Mouse (Mus musculus) embryonic stem cell, embryonic (primary cell): ENCODE measurements around the gene Ube2c.

Source experiments
- CTCF ChIA-PET, 4 experiments: fragments of 300-600 bp in 2 of 4; fragments of 350-600 bp in 2 of 4; sonication (Branson Sonifier 250); formaldehyde crosslinking; loops; one replicate each; lab custom pipeline; 2022; ENCODE audit warnings: inconsistent platforms in 2 of 4; lab: Charles Lee
- POLR2A ChIA-PET, 4 experiments: fragments of 300-600 bp in 2 of 4; fragments of 350-600 bp in 2 of 4; sonication (Branson Sonifier 250); formaldehyde crosslinking; loops; one replicate each; lab custom pipeline; 2022; ENCODE audit warnings: antibody characterized with exemption in 4 of 4, inconsistent platforms in 1 of 4; lab: Charles Lee

The Ube2c gene

GRCm38 (mm10) chr2:164776801-164777200 lies 7.1 kb downstream of the Ube2c start:
- ChIA-PET CTCF (interaction anchor here (0.5 to 2.2 kb wide), 7 partner anchors 9 to 27 kb away, joined by 3 to 14 read pairs (median 6); partner anchors contain the start of gene Snx21 (in 1 of the 4)), POLR2A (interaction anchor here (0.6 to 23.4 kb wide), 28 partner anchors 8 to 373 kb away, joined by 3 to 366 read pairs (median 4); partner anchors contain the start of genes Acot8 (in 3 of the 4), Zswim3 (in 3 of the 4), Snx21 (in 2 of the 4) and Ube2c (in 1 of the 4))

GRCm38 (mm10) chr2:164777246-164778014 lies 7.7 kb downstream of the Ube2c start:
- POLR2A ChIA-PET: interaction anchor here (0.6 to 23.4 kb wide), 25 partner anchors 8 to 81 kb away, joined by 3 to 366 read pairs (median 4); partner anchors contain the start of genes Acot8 (in 3 of the 4), Zswim3 (in 3 of the 4), Snx21 (in 2 of the 4) and Ube2c (in 1 of the 4)

GRCm38 (mm10) chr2:164778015-164778287 lies 8.3 kb downstream of the Ube2c start:
- CTCF ChIA-PET: interaction anchor here (1.1 to 2.2 kb wide), 6 partner anchors 15 to 21 kb away, joined by 3 to 14 read pairs (median 6); no protein-coding TSS in a partner anchor

More at GRCm38 (mm10) chr2:164777246-164778014, 7.7 kb downstream of the Ube2c start:
- CTCF ChIA-PET: interaction anchor here (0.5 to 2.2 kb wide), 7 partner anchors 8 to 27 kb away, joined by 3 to 14 read pairs (median 6); partner anchors contain the start of gene Snx21 (in 1 of the 4)

GRCm38 (mm10) chr2:164778809-164779208 lies 9.1 kb downstream of the Ube2c start:
- CTCF ChIA-PET: interaction anchor here in 2 of 4 experiments (1.1 to 2.2 kb wide), 2 partner anchors 15 kb away, joined by 3 to 6 read pairs; no protein-coding TSS in a partner anchor
- POLR2A ChIA-PET: interaction anchor here in 2 of 4 experiments (1.5 to 23.4 kb wide), 3 partner anchors 13 to 26 kb away, joined by 3 to 366 read pairs (median 5); partner anchors contain the start of genes Acot8 (in 1 of the 2), Ube2c (in 1 of the 2) and Zswim3 (in 1 of the 2)

More at GRCm38 (mm10) chr2:164778015-164778287, 8.3 kb downstream of the Ube2c start:
- POLR2A ChIA-PET: interaction anchor here in 3 of 4 experiments (0.6 to 23.4 kb wide), 10 partner anchors 8 to 63 kb away, joined by 3 to 366 read pairs (median 6); partner anchors contain the start of genes Acot8 (in 2 of the 3), Zswim3 (in 2 of the 3), Snx21 (in 1 of the 3) and Ube2c (in 1 of the 3)

- POLR2A ChIA-PET: interaction anchor here (0.6 to 23.4 kb wide), 15 partner anchors 10 to 1207 kb away, joined by 3 to 366 read pairs (median 5); partner anchors contain the start of genes Acot8 (in 3 of the 4), Zswim3 (in 3 of the 4), Ube2c (in 2 of the 4) and Zswim1 (in 1 of the 4)
- CTCF ChIA-PET: interaction anchor here in 3 of 4 experiments (0.6 to 1.7 kb wide), 4 partner anchors 9 to 15 kb away, joined by 3 to 6 read pairs (median 4); no protein-coding TSS in a partner anchor
Observed at GRCm38 (mm10) chr2:164779481-164780086, 9.9 kb downstream of the Ube2c start, which contains the start of gene Tnnc2. Tnnc2 (minus strand) TSS chr2:164779967.

GRCm38 (mm10) chr2:164781876-164782275 lies 12.2 kb downstream of the Ube2c start:
- ChIA-PET CTCF (interaction anchor here in 3 of 4 experiments (1.0 to 5.3 kb wide), 5 partner anchors 10 to 12 kb away, joined by 3 to 42 read pairs (median 4); no protein-coding TSS in a partner anchor), POLR2A (interaction anchor here in 2 of 4 experiments (1.0 to 23.4 kb wide), 7 partner anchors 9 to 338 kb away, joined by 3 to 366 read pairs (median 5); partner anchors contain the start of genes Acot8 (in 1 of the 2), Sdc4 (in 1 of the 2), Ube2c (in 1 of the 2) and Zswim1 (in 1 of the 2))

- CTCF ChIA-PET: interaction anchor here (0.5 to 5.3 kb wide), 51 partner anchors 10 to 1533 kb away, joined by 3 to 91 read pairs (median 4); partner anchors contain the start of genes Acot8 (in 2 of the 4), Ube2c (in 2 of the 4), Zswim3 (in 2 of the 4) and Ctsa (in 1 of the 4)
- POLR2A ChIA-PET: interaction anchor here (0.6 to 23.4 kb wide), 25 partner anchors 9 to 394 kb away, joined by 3 to 366 read pairs (median 6); partner anchors contain the start of genes Ube2c (in 3 of the 4), Acot8 (in 2 of the 4), Zswim1 (in 2 of the 4) and Zswim3 (in 2 of the 4)
Observed at GRCm38 (mm10) chr2:164783926-164784581, 14.4 kb downstream of the Ube2c start.

- ChIA-PET POLR2A (interaction anchor here (0.6 to 23.4 kb wide), 41 partner anchors 8 to 115 kb away, joined by 3 to 366 read pairs (median 6); partner anchors contain the start of genes Acot8 (in 3 of the 4), Ube2c (in 3 of the 4), Zswim3 (in 3 of the 4) and Ctsa (in 2 of the 4)), CTCF (interaction anchor here (0.6 to 5.3 kb wide), 53 partner anchors 8 to 395 kb away, joined by 3 to 91 read pairs (median 4); partner anchors contain the start of genes Acot8 (in 2 of the 4), Ube2c (in 2 of the 4), Zswim3 (in 2 of the 4) and Ctsa (in 1 of the 4))
Observed at GRCm38 (mm10) chr2:164784869-164785420, 15.2 kb downstream of the Ube2c start.

- POLR2A ChIA-PET: interaction anchor here (0.7 to 23.4 kb wide), 48 partner anchors 8 to 342 kb away, joined by 3 to 366 read pairs (median 4); partner anchors contain the start of genes Acot8 (in 3 of the 4), Ube2c (in 3 of the 4), Zswim3 (in 3 of the 4) and Ctsa (in 2 of the 4)
- CTCF ChIA-PET: interaction anchor here (0.6 to 5.3 kb wide), 27 partner anchors 8 to 587 kb away, joined by 3 to 91 read pairs (median 4); partner anchors contain the start of genes Acot8 (in 1 of the 4), Ctsa (in 1 of the 4), Neurl2 (in 1 of the 4) and Ube2c (in 1 of the 4)
Observed at GRCm38 (mm10) chr2:164785481-164786387, 16.0 kb downstream of the Ube2c start, which contains the start of gene Snx21. Snx21 (plus strand) TSS chr2:164785823.

- ChIA-PET POLR2A (interaction anchor here (0.7 to 23.4 kb wide), 36 partner anchors 7 to 343 kb away, joined by 3 to 366 read pairs (median 6); partner anchors contain the start of genes Acot8 (in 2 of the 4), Sdc4 (in 2 of the 4), Ube2c (in 2 of the 4) and Zswim1 (in 2 of the 4)), CTCF (interaction anchor here (0.6 to 5.3 kb wide), 14 partner anchors 7 to 81 kb away, joined by 3 to 91 read pairs (median 5); partner anchors contain the start of genes Acot8 (in 1 of the 4), Ube2c (in 1 of the 4) and Zswim3 (in 1 of the 4))
Observed at GRCm38 (mm10) chr2:164786388-164786885, 16.7 kb downstream of the Ube2c start.

- ChIA-PET CTCF (interaction anchor here in 3 of 4 experiments (0.9 to 5.3 kb wide), 5 partner anchors 7 to 18 kb away, joined by 3 to 91 read pairs (median 3); partner anchors contain the start of genes Acot8 (in 1 of the 3) and Zswim3 (in 1 of the 3)), POLR2A (interaction anchor here in 2 of 4 experiments (0.6 to 24.1 kb wide), 25 partner anchors 6 to 230 kb away, joined by 3 to 694 read pairs (median 10); partner anchors contain the start of genes Acot8 (in 2 of the 2), Ube2c (in 2 of the 2), Zswim1 (in 2 of the 2) and Zswim3 (in 2 of the 2))
Observed at GRCm38 (mm10) chr2:164787032-164787431, 17.3 kb downstream of the Ube2c start.

GRCm38 (mm10) chr2:164787779-164788178 lies 18.1 kb downstream of the Ube2c start:
- POLR2A ChIA-PET: interaction anchor here in 3 of 4 experiments (0.6 to 24.1 kb wide), 20 partner anchors 9 to 1580 kb away, joined by 3 to 694 read pairs (median 6); partner anchors contain the start of genes Acot8 (in 3 of the 3), Zswim3 (in 3 of the 3), Ube2c (in 2 of the 3) and Zswim1 (in 2 of the 3)
- CTCF ChIA-PET: interaction anchor here in 1 of 4 experiments (0.9 kb wide), 1 partner anchor 11 kb away, joined by 3 read pairs; no protein-coding TSS in a partner anchor

- POLR2A ChIA-PET: interaction anchor here in 3 of 4 experiments (0.6 to 24.1 kb wide), 17 partner anchors 10 to 103 kb away, joined by 3 to 694 read pairs (median 7); partner anchors contain the start of genes Acot8 (in 3 of the 3), Zswim3 (in 3 of the 3), Ube2c (in 2 of the 3) and Zswim1 (in 2 of the 3)
- CTCF ChIA-PET: interaction anchor here in 3 of 4 experiments (0.7 to 1.3 kb wide), 4 partner anchors 8 to 79 kb away, joined by 3 to 4 read pairs (median 3); partner anchors contain the start of gene Tnnc2 (in 1 of the 3)
Observed at GRCm38 (mm10) chr2:164788411-164788810, 18.7 kb downstream of the Ube2c start.
